Mouse (Mus musculus): ENCODE data around the gene Col24a1.
A peak's percentile ranks its signal among the peaks of the same experiment; 100 is the strongest.
"Not testable (repeated sequence)": the region's sequence is repeated elsewhere in the genome, so short reads cannot be mapped to it uniquely, and the experiment has no call there.

The Col24a1 gene

DNA sequence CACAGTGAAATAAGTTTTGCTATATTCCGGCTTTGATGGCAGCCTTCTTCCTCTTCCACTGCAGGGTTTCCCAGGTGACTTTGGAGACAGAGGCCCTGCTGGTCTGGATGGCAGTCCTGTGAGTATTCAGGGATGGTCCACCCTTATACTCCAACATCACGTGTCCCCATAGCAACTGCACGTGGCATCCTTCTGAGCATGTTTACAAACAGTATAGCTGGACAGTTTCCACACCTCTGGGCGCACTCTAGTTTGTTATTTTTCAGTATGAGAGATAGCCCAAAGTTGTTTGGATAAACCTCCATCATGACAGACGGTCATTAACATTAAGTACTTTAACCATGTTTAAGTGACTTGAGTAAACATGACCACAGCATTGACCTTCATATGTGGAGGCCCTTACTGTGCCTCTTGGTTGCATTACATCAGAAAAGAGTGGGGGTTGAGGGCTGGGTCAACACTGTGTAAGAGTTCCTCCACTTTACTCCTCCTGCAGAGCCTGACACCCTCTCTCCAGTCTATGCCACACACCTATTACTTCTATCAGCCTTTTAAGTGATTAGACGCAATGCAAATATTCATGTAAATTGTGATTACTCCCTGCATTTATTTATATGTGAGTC, 64.7 kb downstream of the Col24a1 start:
- no peak for DNase-seq

DNA sequence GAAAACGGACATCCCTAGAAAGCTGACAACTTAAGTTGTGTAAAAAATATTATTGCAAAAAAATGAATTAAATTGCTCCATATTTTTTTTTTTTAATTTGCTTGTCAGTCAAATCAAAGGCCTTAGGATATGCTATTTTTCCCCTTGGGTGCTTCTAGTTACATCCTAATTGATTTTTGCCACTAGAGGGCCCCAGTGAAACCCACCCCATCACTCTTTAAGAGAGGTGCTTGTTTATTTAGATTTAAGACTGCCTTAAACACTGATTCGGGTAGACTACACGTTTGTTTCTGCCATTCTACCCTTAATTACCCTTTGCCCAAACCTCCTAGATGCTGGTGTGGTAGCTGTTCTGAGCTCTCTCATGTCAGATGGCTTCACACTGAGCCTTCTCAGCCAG, 73.0 kb downstream of the Col24a1 start:
- no peak for DNase-seq

DNA sequence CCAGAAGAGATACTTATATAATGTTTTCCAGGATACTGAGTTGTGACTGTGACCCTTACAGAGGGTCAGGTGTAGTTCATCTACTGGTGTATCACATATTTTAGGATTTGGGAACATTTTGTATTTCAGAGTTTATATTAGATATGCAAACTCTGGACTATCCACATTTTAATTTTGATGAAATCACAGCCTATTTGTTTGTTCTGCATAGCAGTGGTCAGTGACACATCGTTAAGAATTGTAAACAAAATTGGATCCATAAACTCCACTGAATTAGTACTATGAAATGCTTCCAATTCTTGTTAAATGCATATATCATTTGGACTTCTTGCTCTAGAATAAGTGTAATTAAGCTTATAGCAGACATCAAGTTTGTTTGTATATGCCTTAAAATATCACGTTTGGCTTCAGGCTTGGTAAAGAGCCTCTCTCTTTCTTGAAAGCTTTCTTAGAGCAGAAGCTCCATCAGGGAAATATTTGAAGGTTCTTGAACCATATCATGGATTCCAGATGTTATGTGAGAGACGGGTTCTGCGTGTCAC, 75.0 kb downstream of the Col24a1 start:
- DNase-seq, result no peak

DNA sequence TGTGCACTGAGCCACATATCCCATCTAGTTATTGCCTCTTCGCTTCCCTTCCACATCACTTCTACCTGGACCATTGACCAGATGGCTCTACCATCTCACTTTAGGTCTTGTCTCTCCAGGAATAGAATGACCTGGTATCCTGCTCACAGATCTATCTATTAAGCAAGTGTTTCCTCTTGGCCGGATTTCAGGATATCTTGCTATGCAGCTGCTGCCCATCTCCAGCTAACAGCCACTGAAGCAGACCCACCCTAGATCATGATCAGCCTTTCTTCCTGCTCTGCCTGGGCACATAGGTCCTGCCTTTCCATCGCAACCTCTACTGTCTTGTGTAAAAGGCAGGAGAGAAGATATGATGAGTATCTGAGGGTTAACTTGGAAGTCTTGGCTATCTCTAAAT, 84.0 kb downstream of the Col24a1 start:
- DNase-seq, result no peak

- no peak for DNase-seq
Observed at GRCm38 (mm10) chr3:145383095-145383494, 90.8 kb downstream of the Col24a1 start.

DNA sequence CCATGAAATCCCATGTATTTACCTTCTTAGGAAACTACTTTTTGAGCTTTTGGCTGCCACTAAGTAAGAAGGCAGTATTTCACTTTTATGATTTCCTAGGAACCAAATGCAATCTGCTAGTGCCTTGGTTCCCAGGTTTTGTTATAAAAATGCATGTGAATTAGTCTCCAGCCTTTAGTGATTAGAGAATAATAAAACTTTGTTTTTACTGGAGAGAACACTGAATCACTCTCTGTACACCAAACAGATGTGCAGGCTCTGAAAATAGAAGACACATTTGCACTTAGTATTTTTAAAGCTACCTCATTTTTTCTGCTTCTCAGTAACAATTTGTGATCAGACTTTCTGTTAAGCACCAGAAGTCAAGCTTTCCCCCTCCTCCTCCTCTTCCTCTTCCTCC, 94.2 kb downstream of the Col24a1 start:
- no peak for DNase-seq

GRCm38 (mm10) chr3:145390681-145391080, 98.4 kb downstream of the Col24a1 start:
- DNase-seq, result no peak

DNA sequence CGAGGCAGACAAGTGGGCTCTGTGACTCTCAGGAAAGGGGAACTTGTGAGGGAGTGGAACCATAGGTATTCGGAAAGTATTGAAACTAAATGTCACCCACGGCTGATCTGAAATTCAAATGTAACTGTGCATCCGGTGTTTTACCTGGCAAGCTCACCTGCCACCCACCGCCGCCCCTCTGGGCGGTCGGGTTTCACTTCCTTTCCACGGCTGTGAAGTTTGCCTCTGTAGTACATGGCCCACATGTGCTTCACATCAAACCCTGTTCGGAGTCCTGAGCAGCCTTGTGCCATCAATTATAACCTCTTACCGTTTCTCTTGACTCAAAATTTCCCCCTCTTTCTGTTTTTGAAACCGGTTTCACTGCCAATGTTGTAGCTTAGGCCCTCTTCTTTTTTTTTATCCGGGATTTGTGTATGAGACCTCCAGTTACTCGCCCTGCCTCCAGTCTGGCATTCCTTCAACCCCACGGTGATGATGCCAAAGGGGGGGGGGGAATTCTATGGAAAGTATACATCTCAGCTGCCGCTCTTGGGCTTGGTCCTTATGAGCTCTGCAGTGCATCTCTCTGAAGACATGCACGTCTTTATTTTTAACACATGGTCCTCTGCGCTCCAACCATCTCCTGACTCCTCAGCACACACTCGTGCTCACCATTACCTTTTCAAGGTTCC, 99.9 kb downstream of the Col24a1 start:
- DNase-seq, result no peak

GRCm38 (mm10) chr3:145399173-145399572, 106.9 kb downstream of the Col24a1 start:
- no peak for DNase-seq

DNA sequence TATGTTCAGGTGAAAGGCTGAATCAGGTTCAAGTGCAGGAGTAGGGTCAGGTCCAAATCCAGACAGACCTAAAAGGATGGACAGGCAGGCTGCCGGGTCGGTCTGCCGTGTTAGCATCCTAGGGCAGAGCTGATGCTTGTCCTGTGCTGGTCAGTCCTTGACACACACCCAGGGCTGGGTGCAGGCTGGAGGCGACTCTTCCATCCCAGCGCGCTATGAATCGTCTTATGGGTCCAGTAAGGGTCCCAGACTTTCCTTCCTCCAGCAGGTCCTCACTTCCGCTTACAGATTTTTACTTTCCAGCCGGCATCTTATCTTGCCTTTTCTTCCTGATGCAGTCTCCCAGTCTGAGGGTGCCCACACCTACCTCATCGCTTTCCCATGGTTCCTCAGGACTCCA, 110.0 kb downstream of the Col24a1 start:
- no peak for DNase-seq

DNA sequence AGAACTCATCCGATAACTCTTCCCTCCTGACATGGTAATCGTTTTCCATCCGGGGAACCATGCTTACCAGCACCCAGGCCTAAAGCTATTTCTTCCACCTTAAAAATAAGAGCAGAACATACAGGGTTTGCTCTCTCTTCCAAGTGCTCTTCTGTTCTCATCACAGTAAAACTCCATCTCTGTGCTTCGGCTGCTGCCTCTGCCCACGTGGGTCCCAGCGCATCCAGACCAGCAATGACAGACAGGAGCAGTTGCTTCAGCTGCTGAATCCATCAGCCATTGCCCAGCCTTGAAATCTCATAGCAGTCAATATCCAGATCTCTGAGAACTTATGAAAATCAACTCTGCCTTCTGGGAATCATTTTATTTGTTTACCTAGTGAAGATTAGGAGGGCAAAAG, 110.7 kb downstream of the Col24a1 start:
- no peak for DNase-seq

GRCm38 (mm10) chr3:145408045-145408444, 115.8 kb downstream of the Col24a1 start:
- peak; percentile 46 for DNase-seq

DNA sequence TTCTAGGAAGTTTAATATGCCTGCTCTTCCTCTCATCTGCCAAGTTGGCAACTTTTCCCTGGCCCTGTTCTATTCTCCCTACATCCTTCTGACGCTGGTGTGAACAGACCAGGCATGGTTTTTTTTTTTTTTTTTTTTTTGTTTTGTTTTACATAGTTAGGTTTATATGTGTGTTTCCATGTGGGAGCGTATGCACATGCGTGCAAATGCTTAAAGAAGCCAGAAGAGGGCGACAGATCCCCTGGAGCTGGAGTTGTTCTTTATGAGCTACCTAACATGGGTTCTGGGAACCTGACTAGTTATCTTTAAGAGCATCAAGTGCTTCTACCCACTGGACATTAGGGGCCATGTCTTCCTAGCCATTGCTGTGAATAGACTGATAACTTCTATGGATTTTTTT, 119.9 kb downstream of the Col24a1 start:
- no peak for DNase-seq

DNA sequence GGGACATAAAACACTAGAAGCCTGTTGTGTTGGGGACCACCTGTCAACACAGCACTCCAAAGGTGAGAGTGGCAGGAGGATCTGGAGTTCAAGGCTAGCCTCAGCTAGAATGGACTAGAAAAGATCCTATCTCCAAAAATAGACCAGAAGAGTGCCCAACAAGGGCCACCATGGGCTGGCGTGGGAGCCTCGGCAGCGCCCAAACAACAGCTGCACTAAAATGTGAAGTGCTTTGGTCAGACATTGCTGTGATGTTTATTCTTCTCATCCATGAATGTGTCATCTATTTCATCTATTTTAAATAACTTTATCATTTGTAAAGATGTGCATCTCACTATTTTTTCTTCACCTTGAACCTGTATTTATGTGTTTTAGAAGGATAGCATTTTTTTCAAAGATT, 122.1 kb downstream of the Col24a1 start:
- DNase-seq, result no peak

GRCm38 (mm10) chr3:145417809-145418208, 125.5 kb downstream of the Col24a1 start:
- DNase-seq, result no peak

DNA sequence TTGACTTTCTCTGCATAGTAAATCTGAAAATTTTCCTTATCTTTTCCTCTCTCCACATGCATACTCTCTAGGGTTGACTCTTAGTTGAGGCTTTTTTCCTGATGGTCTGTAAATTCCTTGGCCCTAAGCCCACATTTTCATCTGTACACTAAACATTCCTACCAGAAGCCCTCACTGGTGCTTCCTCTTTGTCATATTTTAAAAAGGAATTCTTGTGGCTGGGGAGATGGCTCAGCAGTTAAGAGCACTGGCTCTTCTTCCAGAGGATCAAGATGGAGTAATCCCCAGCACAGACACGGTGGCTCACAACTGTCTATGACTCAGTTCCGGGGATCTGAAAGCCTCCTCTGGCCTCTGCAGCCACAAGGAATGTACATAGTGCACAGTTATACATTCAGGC, 128.1 kb downstream of the Col24a1 start:
- no peak for DNase-seq

DNA sequence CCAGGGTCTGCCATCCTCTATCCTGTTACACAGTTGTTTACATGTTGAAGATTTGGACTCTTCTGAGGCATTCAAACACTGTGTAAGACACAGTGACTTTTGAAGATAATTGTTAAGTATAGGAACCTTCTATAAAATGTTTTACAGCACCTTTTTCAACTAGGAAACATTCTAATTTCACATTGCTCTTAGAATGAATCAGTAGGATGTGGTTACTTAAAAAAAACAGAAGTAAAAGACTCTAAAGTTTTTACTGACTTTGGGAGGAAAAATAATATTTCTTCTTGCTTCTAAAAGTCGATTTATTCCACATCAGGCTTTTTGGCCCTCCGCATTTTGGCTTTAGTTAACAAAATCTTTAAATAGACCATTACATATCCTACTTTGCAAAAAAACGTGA, 129.8 kb downstream of the Col24a1 start:
- no peak for DNase-seq

- DNase-seq, result no peak
Observed at GRCm38 (mm10) chr3:145438352-145438751, 146.1 kb downstream of the Col24a1 start.

GRCm38 (mm10) chr3:145439086-145439485, 146.8 kb downstream of the Col24a1 start:
- no peak for DNase-seq

DNA sequence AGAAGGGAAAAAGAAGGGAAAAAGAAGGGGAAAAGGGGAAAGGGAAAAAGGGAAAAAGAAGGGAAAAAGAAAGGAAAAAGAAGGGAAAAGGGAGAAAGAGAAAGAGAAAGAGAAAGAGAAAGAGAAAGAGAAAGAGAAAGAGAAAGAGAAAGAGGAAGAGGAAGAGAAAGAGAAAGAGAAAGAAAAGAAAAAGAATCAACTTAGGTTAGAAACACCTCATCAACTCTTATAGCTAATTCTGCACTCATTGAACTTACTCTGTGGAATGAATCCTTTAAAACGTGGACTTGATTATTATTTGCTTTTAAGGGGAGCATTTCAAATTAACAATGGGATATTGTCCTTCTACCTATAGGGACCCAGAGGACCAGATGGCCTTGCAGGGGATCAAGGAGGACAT, 148.7 kb downstream of the Col24a1 start:
- no peak for DNase-seq

DNA sequence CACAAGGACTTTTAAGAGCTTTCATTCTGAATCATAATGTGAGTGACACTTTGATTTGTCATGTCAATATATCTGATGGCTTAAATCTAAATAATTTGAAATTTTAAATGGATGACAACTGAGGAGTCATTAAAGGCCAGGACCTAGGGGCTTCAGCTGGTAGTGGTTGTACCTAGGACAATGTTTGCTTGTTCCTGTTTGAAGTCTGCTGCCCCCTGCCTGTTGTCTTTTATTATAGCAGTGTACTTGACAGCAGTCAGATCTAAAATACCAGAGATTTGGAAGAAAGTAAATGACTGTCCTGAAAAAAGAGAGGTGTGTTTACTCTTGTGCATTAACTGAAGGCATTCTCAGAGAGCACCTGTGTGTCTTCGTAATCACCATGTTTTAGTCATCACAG, 150.0 kb downstream of the Col24a1 start:
- peak; percentile 12 for DNase-seq

- not testable (repeated sequence) for DNase-seq
Observed at GRCm38 (mm10) chr3:145443167-145443566, 150.9 kb downstream of the Col24a1 start.

DNA sequence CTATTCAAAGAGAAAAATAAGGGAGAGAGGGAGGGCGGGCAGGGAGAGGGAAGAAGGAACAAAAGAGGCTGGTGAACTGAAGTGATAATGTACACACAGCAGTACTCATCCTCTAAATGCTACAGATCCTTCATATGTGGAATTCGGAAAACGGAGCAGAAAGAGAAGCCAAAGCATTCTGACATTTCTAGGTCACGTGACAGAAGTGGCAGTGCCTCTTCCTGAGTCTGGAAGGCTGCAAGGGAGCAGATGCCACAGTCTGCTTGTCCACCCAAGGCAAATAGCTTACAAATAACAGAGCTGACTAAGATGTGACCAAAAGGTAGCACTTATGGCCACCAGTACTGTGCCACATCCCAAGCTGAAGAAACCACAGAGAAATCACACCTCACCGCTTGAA, 164.8 kb downstream of the Col24a1 start:
- no peak for DNase-seq

DNA sequence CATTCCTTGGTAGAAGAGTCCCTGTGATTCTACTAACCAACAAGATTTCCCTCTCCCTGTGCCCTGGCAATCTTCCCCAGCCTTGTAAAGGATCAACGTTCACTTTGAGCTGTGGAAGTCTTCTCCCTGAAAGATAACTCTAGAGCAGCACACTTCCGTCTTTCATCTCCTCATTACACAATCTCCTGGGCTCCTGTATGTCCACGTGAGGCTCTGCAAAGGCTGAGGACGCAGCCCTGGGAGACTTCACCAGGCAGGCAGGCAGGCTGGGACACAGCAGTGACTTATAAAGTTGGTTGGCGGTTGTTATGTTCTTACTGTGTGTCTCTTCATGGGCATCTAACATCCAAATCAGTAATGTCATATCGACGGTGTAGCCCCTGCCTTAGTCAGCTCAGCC, 170.1 kb downstream of the Col24a1 start:
- no peak for DNase-seq

DNA sequence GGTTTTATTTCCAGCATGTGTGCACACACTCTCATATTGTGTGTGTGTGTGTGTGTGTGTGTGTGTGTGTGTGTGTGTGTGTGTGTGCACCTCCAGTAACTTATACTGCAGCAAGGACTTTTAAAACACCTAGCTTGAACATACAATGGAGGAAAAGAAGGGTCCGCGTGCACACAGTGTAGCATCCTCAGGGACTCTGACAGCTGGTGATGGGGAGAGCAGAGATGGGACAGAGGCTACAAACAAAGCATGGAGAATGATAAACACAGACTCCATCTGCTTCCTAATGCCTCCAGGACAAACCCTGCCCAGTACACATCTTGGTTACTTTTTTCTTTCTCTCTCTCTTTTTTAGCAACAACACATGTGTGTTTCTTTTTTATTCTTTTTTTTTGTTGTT, 171.5 kb downstream of the Col24a1 start:
- no peak for DNase-seq
